Mouse (Mus musculus): ENCODE measurements at regions not wholly inside any gene's neighbourhood (a gene's known extent, or its start where the extent isn't known, plus 50 kb on each side); places are given as distances from the start of the nearest gene placed in this dataset.

DNA sequence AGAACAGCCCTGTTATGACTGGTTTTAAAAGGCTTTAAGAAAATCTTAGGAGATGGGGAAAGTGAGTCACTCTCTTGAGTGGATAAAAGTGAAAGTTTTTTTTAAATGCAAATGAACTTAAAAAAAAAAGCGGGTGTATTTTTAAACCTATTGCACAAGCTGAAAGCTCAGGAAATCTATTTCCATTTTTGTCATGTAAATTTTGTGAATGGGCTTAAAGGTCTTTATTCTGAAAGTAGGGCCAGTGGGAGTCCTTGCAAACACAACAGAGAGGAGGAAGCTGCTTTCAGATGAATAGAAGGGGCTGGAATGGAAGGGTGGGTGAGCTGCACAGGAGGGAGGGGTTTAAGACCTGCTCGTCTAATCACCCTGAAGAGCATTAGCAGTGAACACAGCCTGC is 62.9 kb downstream of the Fam84a start:
- Histone ChIP-seq H3K27me3 (ENCODE audit: control insufficient read depth, insufficient read depth, low read length) (no peaks in the 10 kb centered on the region), H3K36me3 (ENCODE audit: control insufficient read depth, insufficient read depth, low read length) (no peaks in the 10 kb centered on the region), H3K4me2 (ENCODE audit: low read length) (no peak overlapping the region), H3K9ac (replicated peaks; ENCODE audit: low read length) (no peak overlapping the region), H3K4me3 (replicated peaks; ENCODE audit: low read depth, low read length) (no peak overlapping the region), H3K9me3 (ENCODE audit: control insufficient read depth, low read length) (no peaks in the 10 kb centered on the region), H3K4me1 (ENCODE audit: control insufficient read depth, insufficient read depth, low read length) (no peaks in the 10 kb centered on the region), H3K27ac (replicated peaks; ENCODE audit: low read depth, low read length) (no peak overlapping the region)
- WGBS = 3% methylated on average over 2 of the region's 2 CpGs
- ATAC-seq (ENCODE audit: low FRiP score, low TSS enrichment) = peak; percentile 85
- DNase-seq = peak; percentile 59

DNA sequence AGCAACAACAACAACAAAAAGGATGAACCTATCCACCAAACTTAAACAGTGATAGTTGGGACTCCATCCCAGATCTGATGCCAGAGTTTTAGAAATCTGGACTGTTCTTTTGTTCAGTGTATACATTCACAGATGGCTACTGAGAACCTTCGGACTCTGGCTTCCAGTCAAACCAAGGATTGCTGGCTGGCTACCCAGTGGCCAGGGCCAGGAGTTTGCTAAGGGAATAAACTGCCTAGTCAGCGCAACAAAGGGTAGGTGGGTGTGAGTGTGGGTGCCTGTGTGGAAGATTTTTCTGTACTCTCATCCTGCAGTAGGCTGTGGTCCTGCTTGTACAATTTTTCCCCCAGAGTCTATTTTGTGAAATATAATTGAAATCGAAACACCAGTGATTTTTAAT is 69.1 kb downstream of the Fam84a start:
- WGBS = 84% methylated on average over 3 of the region's 3 CpGs
- H3K4me1 ChIP-seq (ENCODE audit: control insufficient read depth, insufficient read depth, low read length) = no peaks in the 10 kb centered on the region
- ATAC-seq (ENCODE audit: low FRiP score, low TSS enrichment) (no peak), DNase-seq (no peak)
- no peak overlapping the region for H3K4me2 ChIP-seq (ENCODE audit: low read length)
- H3K27ac ChIP-seq (replicated peaks; ENCODE audit: low read depth, low read length) = no peak overlapping the region
- no peaks in the 10 kb centered on the region for H3K9me3 ChIP-seq (ENCODE audit: control insufficient read depth, low read length)
- H3K36me3 ChIP-seq (ENCODE audit: control insufficient read depth, insufficient read depth, low read length) = no peaks in the 10 kb centered on the region
- no peaks in the 10 kb centered on the region for H3K27me3 ChIP-seq (ENCODE audit: control insufficient read depth, insufficient read depth, low read length)
- H3K4me3 ChIP-seq (replicated peaks; ENCODE audit: low read depth, low read length) = no peak overlapping the region
- H3K9ac ChIP-seq (replicated peaks; ENCODE audit: low read length) = no peak overlapping the region

DNA sequence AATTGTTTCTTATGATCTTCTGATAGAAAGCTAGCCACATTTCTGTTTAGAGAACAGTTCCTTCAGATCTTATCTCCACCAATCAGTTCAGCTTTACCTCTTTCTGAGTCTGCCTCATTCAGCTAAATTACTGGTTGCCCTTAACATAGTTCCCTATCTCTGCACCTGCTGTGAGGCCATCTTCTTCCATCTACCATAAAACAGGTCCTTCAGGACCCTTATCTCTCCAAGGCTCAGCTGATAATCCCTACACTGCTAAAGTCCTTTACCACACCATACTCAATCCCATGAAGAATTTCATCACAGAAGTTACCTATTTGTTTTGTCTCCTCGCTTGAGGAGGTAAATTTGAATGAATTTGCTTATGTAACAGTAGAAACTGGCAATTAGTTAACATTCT is 72.0 kb downstream of the Fam84a start:
- 88% methylated on average over 1 of the region's 1 CpGs for WGBS
- H3K4me2 ChIP-seq (ENCODE audit: low read length) = no peak overlapping the region

DNA sequence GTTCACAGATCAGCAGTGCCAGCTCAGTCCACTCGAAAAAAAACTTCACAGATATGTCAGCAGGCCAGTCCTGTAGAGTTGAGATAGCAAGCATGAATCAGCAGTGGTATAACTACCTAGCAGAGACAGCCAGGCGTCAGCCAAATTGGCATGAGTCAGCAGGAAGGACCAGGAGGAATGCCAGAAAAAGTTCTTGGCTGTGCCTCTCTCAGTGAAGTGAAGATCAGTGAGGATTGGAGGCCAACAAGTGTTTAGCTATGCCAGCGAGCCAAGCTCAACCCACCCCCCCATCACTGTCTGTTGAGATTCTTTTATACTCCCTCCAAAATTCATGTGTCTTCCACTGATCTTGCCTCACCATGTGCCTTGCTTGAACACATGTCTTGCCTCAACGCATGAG is 82.8 kb downstream of the Fam84a start:
- Histone ChIP-seq H3K4me2 (ENCODE audit: low read length) (no peak overlapping the region), H3K36me3 (ENCODE audit: control insufficient read depth, insufficient read depth, low read length) (no peaks in the 10 kb centered on the region), H3K27ac (replicated peaks; ENCODE audit: low read depth, low read length) (no peak overlapping the region), H3K4me3 (replicated peaks; ENCODE audit: low read depth, low read length) (no peak overlapping the region), H3K9ac (replicated peaks; ENCODE audit: low read length) (no peak overlapping the region), H3K4me1 (ENCODE audit: control insufficient read depth, insufficient read depth, low read length) (no peaks in the 10 kb centered on the region), H3K9me3 (ENCODE audit: control insufficient read depth, low read length) (no peaks in the 10 kb centered on the region), H3K27me3 (ENCODE audit: control insufficient read depth, insufficient read depth, low read length) (no peaks in the 10 kb centered on the region)
- WGBS = 86% methylated on average over 4 of the region's 4 CpGs
- ATAC-seq (ENCODE audit: low FRiP score, low TSS enrichment) (no peak; the same call in 1 of the 2 replicates), DNase-seq (no peak)

More for the DNA sequence above, 72.0 kb downstream of the Fam84a start:
- Histone ChIP-seq H3K27me3 (ENCODE audit: control insufficient read depth, insufficient read depth, low read length) (no peaks in the 10 kb centered on the region), H3K4me3 (replicated peaks; ENCODE audit: low read depth, low read length) (no peak overlapping the region), H3K9ac (replicated peaks; ENCODE audit: low read length) (no peak overlapping the region), H3K27ac (replicated peaks; ENCODE audit: low read depth, low read length) (no peak overlapping the region), H3K9me3 (ENCODE audit: control insufficient read depth, low read length) (no peaks in the 10 kb centered on the region), H3K4me1 (ENCODE audit: control insufficient read depth, insufficient read depth, low read length) (no peaks in the 10 kb centered on the region), H3K36me3 (ENCODE audit: control insufficient read depth, insufficient read depth, low read length) (no peaks in the 10 kb centered on the region)
- ATAC-seq (ENCODE audit: low FRiP score, low TSS enrichment) = no peak
- no peak for DNase-seq

DNA sequence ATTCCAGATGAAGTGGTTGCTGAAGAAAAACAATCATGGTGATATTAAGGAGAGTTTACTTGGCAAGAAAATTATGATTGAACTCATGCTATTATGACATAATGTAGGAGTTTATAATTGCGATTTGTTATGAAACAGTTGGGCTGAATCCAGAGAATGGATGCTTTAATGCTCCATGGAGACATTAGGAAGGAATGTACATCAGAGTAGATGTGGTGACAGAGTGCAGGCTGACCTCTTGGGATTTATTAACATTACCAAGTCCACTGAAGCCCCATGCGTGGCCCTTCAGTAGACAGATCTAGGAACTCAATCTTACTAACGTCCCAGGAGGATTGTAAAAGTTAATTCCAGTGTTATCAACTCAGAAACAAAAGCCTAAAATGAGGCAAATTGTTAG is 86.5 kb downstream of the Fam84a start:
- no peak for ATAC-seq (ENCODE audit: low FRiP score, low TSS enrichment)
- 80% methylated on average over 3 of the region's 3 CpGs for WGBS

DNA sequence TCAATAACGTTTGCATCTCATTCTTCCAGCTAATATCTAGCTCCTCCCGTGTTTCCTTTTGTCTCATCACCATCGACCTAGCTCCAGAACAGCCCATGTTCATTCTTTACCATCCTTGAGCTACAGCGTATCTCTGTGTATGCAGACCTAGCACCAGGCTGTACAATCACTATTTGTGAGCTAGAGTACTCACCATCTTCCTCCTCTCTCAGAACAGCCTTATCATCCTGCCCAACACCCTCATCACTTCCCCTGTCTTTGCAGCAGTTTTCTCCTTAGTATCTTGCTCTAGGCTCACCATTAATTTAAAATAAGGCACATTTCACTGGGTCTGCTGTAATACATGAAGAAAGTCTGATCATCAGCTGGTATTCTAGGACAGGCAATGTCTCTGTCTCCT is 88.6 kb downstream of the Fam84a start:
- Histone ChIP-seq H3K27me3 (ENCODE audit: control insufficient read depth, insufficient read depth, low read length) (no peaks in the 10 kb centered on the region), H3K27ac (replicated peaks; ENCODE audit: low read depth, low read length) (no peak overlapping the region), H3K4me2 (ENCODE audit: low read length) (no peak overlapping the region), H3K36me3 (ENCODE audit: control insufficient read depth, insufficient read depth, low read length) (no peaks in the 10 kb centered on the region), H3K9ac (replicated peaks; ENCODE audit: low read length) (no peak overlapping the region), H3K4me3 (replicated peaks; ENCODE audit: low read depth, low read length) (no peak overlapping the region), H3K4me1 (ENCODE audit: control insufficient read depth, insufficient read depth, low read length) (no peaks in the 10 kb centered on the region), H3K9me3 (ENCODE audit: control insufficient read depth, low read length) (no peaks in the 10 kb centered on the region)
- ATAC-seq (ENCODE audit: low FRiP score, low TSS enrichment) (no peak), DNase-seq (no peak)
- 88% methylated on average over 4 of the region's 4 CpGs for WGBS

More for the DNA sequence above, 86.5 kb downstream of the Fam84a start:
- no peak for DNase-seq
- H3K4me2 ChIP-seq (ENCODE audit: low read length) = no peak overlapping the region
- H3K4me3 ChIP-seq (replicated peaks; ENCODE audit: low read depth, low read length) = no peak overlapping the region
- H3K27me3 ChIP-seq (ENCODE audit: control insufficient read depth, insufficient read depth, low read length) = no peaks in the 10 kb centered on the region
- H3K9me3 ChIP-seq (ENCODE audit: control insufficient read depth, low read length) = no peaks in the 10 kb centered on the region
- no peaks in the 10 kb centered on the region for H3K36me3 ChIP-seq (ENCODE audit: control insufficient read depth, insufficient read depth, low read length)
- H3K27ac ChIP-seq (replicated peaks; ENCODE audit: low read depth, low read length) = no peak overlapping the region
- no peaks in the 10 kb centered on the region for H3K4me1 ChIP-seq (ENCODE audit: control insufficient read depth, insufficient read depth, low read length)
- no peak overlapping the region for H3K9ac ChIP-seq (replicated peaks; ENCODE audit: low read length)

DNA sequence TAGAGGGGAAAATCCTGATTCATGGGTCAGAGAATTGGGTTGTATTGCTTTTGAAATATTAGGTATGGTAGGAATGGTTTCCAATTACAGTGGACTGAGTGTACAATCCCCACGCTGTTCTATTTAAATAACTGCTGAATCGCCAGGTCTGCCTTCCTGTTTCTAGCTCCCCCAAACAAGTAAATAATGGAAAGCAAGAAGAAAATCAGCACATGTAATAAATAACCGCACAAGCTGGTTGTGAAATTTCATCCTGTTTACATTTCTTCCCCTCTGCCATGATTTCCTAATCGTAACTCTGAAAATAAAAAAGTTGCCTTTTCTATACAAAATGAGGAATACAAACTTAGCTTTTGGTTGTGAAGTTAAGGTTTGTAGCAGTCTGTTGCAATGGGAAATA is 95.7 kb downstream of the Fam84a start:
- DNase-seq (no peak), ATAC-seq (ENCODE audit: low FRiP score, low TSS enrichment) (no peak)
- 90% methylated on average over 4 of the region's 4 CpGs for WGBS
- Histone ChIP-seq H3K4me2 (ENCODE audit: low read length) (no peak overlapping the region), H3K27ac (replicated peaks; ENCODE audit: low read depth, low read length) (no peak overlapping the region), H3K27me3 (ENCODE audit: control insufficient read depth, insufficient read depth, low read length) (no peaks in the 10 kb centered on the region), H3K4me3 (replicated peaks; ENCODE audit: low read depth, low read length) (no peak overlapping the region), H3K4me1 (ENCODE audit: control insufficient read depth, insufficient read depth, low read length) (no peaks in the 10 kb centered on the region), H3K9ac (replicated peaks; ENCODE audit: low read length) (no peak overlapping the region), H3K9me3 (ENCODE audit: control insufficient read depth, low read length) (no peaks in the 10 kb centered on the region), H3K36me3 (ENCODE audit: control insufficient read depth, insufficient read depth, low read length) (no peaks in the 10 kb centered on the region)

DNA sequence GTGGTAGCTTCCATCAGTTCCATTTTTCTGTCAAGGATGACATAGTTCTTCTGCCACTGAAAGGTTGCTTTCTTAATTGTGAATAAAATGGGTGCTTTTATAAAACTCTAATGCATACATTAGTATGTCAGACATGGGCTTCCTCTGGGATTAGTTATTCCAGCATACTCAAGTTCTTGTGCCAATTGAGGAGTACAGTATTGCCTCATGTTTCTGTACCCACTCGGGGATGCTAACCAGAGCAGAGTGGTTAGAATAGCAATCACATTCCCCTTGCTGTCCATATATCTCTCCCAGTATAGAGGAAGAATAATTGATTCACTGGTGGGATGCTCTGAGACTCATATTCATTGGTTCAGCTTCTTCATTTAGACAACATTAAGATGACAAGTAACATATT is 119.5 kb downstream of the Fam84a start:
- ATAC-seq (ENCODE audit: low FRiP score, low TSS enrichment) (no peak), DNase-seq (no peak)
- Histone ChIP-seq H3K27me3 (ENCODE audit: control insufficient read depth, insufficient read depth, low read length) (no peaks in the 10 kb centered on the region), H3K9ac (replicated peaks; ENCODE audit: low read length) (no peak overlapping the region), H3K4me3 (replicated peaks; ENCODE audit: low read depth, low read length) (no peak overlapping the region), H3K9me3 (ENCODE audit: control insufficient read depth, low read length) (no peaks in the 10 kb centered on the region), H3K4me2 (ENCODE audit: low read length) (no peak overlapping the region), H3K27ac (replicated peaks; ENCODE audit: low read depth, low read length) (no peak overlapping the region), H3K36me3 (ENCODE audit: control insufficient read depth, insufficient read depth, low read length) (no peaks in the 10 kb centered on the region), H3K4me1 (ENCODE audit: control insufficient read depth, insufficient read depth, low read length) (no peaks in the 10 kb centered on the region)
- WGBS = 86% methylated on average over 1 of the region's 1 CpGs

DNA sequence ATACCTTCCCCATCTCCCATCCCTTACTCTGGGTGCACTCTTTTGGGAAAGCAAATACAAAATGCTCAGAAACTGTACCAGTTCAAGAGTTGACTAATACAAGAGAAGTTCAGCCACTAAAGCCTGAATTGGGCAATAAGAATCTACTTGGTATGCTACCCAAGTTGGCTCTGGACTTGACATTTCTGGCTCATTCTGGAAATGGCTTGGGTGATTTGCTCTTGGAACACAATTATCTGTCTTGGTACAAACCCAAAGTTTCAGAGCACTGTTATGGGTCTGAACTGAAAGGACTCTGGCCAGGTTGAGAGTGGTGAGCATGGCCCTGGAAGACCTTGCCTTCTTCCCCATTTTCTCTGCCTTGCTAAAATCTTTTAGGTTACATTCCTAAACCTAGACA is 136.6 kb downstream of the Fam84a start:
- Histone ChIP-seq H3K27me3 (ENCODE audit: control insufficient read depth, insufficient read depth, low read length) (no peaks in the 10 kb centered on the region), H3K36me3 (ENCODE audit: control insufficient read depth, insufficient read depth, low read length) (no peaks in the 10 kb centered on the region), H3K4me1 (ENCODE audit: control insufficient read depth, insufficient read depth, low read length) (no peaks in the 10 kb centered on the region), H3K27ac (replicated peaks; ENCODE audit: low read depth, low read length) (no peak overlapping the region), H3K9me3 (ENCODE audit: control insufficient read depth, low read length) (no peaks in the 10 kb centered on the region), H3K4me2 (ENCODE audit: low read length) (no peak overlapping the region), H3K4me3 (replicated peaks; ENCODE audit: low read depth, low read length) (no peak overlapping the region), H3K9ac (replicated peaks; ENCODE audit: low read length) (no peak overlapping the region)
- no peak for ATAC-seq (ENCODE audit: low FRiP score, low TSS enrichment)
- DNase-seq = no peak

All from midbrain, embryonic 14.5 days (tissue).